Mouse (Mus musculus) subcutaneous adipose tissue, adult 2 months (tissue): ENCODE data around the gene Raly. TPM values are rescaled to one million over a fixed set of nuclear protein-coding genes. Genes with fewer than 3 reads are reported as not detected.

ENCODE experiments used
- polyA plus RNA-seq: library from polyadenylated mRNA; depleted of rRNA; stranded (reverse); fragments of >200 nt; gene quantifications from 2 replicates; pipeline ENCODE4 v1.2.3, GENCODE M21; 2012; ENCODE audit warnings: low replicate concordance; rRNA removed

The Raly gene
- 155 and 533 TPM in 2 replicates for polyA plus RNA-seq

DNA sequence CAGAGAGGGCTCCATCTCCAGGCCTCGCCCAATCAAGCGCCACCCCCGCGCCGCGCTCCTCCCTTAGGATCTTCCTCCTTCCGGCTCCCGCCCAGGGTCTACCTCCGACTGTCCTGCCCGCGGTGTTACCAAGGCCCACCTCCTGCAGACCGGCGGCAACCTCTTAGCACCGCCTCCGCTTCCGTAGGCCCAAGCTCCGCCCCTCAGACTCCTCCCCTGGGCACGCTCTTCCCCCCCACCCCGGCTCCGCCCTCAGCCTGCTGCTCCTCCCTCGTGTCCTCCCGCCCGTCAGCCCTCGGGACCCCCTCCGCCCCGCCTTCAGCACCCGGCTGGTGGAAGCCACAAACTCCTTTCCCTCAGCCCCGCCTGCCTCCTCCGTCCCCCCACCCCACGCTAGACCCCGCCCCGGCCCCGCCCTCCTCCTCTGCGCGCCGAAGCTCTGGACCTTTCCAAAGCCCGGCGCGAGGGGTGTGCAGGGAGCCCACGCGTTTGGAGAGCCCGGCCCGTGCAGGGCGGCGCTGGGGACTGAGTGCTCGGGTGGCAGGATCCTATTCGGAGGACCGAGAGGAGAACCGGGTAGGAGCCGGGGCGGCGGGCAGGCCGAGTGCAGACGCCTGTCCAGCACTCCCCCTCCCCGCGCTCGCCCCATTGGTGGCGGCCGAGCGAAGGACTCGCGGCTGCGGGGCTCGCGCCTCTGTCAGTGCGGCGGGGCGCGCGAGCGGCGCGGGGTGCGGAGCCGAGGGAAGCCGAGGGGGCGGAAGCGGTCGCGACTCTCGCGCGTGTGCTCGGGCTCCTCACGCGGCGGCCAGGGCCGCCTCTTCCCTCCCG, at the start of gene Raly, which contains the start of gene a:
TSS of gene Raly (plus strand) at position 441 of the 828 bp plus-strand sequence.
TSS of gene a (plus strand) at position 747 of the 828 bp plus-strand sequence.

DNA sequence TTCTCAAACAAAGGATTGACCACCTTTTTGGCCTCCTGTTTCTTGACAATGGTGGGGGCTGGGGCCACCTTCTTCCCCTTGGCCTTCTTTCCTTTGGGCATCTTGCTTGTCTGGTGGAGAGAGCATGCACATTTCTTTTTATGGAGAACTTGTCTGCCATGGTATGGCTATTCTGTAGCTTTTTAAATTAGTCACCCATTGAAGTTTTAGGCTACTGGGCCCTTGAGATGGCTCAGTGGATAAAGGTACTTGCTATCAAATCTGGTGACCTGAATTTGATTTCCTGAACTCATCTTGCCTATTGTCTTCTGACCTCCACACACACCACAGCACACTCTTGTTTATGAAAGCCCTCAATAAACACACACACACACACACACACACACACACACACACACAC, 21.0 kb upstream of the Raly start, which contains the start of gene Gm14214:
TSS of gene Gm14214 (minus strand) at position 101 of the 400 bp plus-strand sequence.

DNA sequence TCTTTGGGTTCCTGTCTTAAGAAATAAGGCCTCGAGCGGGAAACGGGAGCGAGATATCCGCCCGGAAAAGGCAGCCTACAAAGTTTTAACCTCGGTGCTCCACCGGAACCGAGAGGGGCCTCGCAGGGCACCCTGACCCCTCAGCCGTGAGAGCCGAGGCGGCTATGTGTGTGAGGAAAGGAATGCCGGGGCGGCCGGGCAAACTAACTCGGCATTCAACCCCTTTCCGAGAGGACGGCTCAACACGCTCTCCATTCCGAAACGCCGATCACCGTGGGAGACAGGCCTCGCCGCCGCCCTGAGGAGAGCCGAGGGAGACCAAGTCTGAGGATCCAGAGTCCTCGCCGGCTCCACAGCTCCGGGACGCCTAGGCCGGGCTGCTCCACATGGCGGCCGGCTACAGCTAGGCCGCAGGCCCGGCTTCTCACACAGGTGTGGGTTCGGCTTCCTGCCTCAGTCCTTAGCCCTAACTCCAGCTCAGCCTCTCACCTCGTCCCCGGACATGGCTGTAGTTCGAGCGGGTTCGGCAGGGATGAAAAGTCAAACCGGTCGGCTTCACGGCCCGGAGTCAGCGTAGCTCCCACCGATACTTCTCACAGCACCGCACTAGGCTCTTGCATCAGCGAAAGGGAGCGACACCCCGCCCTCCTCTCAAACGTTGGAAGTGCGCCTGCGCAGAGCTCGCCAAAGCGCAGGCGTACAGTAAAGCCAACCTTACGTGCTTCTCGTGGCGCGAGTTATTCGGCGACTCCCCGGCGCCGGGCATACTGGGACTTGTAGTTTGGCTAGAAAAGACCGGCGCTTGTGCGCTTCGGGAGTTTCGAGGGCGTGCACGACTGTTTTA, 101.5 kb downstream of the Raly start, which contains the start of gene Eif2s2:
TSS of gene Eif2s2 (minus strand) at position 735 of the 844 bp plus-strand sequence.

Other genes with a start within 250 kb of the Raly start
- 0.77 and 1.5 TPM in 2 replicates for gene 1700003F12Rik, start 244.0 kb upstream of the Raly start, polyA plus RNA-seq
- gene Actl10, start 239.3 kb upstream of the Raly start, polyA plus RNA-seq, result not detected in 2 replicates
- 1.6 and 8.0 TPM in 2 replicates for gene Necab3, start 232.2 kb upstream of the Raly start, polyA plus RNA-seq
- 13.4 and 15.1 TPM in 2 replicates for gene E2f1, start 221.2 kb upstream of the Raly start, polyA plus RNA-seq
- 60.5 and 151 TPM in 2 replicates for gene Pxmp4, start 187.4 kb upstream of the Raly start, polyA plus RNA-seq
- gene Zfp341, start 177.8 kb upstream of the Raly start, polyA plus RNA-seq, result 4.0 and 6.1 TPM in 2 replicates
- 0.57 and 0.87 TPM in 2 replicates for gene 4930519P11Rik, start 177.7 kb upstream of the Raly start, polyA plus RNA-seq
- gene Chmp4b, start 139.4 kb upstream of the Raly start, polyA plus RNA-seq, result 118 and 161 TPM in 2 replicates
- not detected in 2 replicates for gene Gm14214, start 21.1 kb upstream of the Raly start, polyA plus RNA-seq
- gene a, start 306 bp downstream of the Raly start, polyA plus RNA-seq, result 4.7 TPM in 1 of 2 replicates, not detected in the other
- gene Eif2s2, start 101.8 kb downstream of the Raly start, polyA plus RNA-seq, result 13.0 and 15.8 TPM in 2 replicates
- gene Gm14226, start 227.2 kb downstream of the Raly start, polyA plus RNA-seq, result 0.23 and 1.9 TPM in 2 replicates